Mouse (Mus musculus): ENCODE results near the gene Cntnap1. TPM values are rescaled to one million over a fixed set of nuclear protein-coding genes. Genes with fewer than 3 reads are reported as not detected.

Cntnap1 gene
- polyA plus RNA-seq, 1 experiment from 2014 or later, result 0.39 TPM

GRCm38 (mm10) chr11:101186526-101187247 lies 16.4 kb downstream of the Cntnap1 start:
- Histone ChIP-seq H3K36me3 (ENCODE audit: control insufficient read depth, insufficient read depth, low read length) (no peaks in the 10 kb centered on the region), H3K27me3 (replicated peaks; ENCODE audit: control insufficient read depth, insufficient read depth, low read length) (no peaks in the 10 kb centered on the region), H3K4me3 (ENCODE audit: low read depth, low read length) (no peak overlapping the region), H3K9ac (ENCODE audit: low read length) (no peak overlapping the region), H3K4me2 (ENCODE audit: low read length) (no peak overlapping the region), H3K27ac (ENCODE audit: low read depth, low read length) (no peak overlapping the region), H3K4me1 (ENCODE audit: control insufficient read depth, insufficient read depth, low read length) (peaks cover 3% of the 10 kb centered on the region), H3K9me3 (replicated peaks; ENCODE audit: control insufficient read depth, low read length) (no peaks in the 10 kb centered on the region)
- DNase-seq (ENCODE audit: low spot score), result no peak
- no peak for ATAC-seq
- 86% methylated on average over 27 of the region's 27 CpGs for WGBS

GRCm38 (mm10) chr11:101187541-101187940 lies 17.2 kb downstream of the Cntnap1 start:
- no peak for ATAC-seq
- 93% methylated on average over 5 of the region's 5 CpGs for WGBS
- H3K4me2 ChIP-seq (ENCODE audit: low read length), result no peak overlapping the region
- no peak for DNase-seq (ENCODE audit: low spot score)
- H3K4me1 ChIP-seq (ENCODE audit: control insufficient read depth, insufficient read depth, low read length), result peaks cover 3% of the 10 kb centered on the region
- no peaks in the 10 kb centered on the region for H3K9me3 ChIP-seq (replicated peaks; ENCODE audit: control insufficient read depth, low read length)
- no peaks in the 10 kb centered on the region for H3K27me3 ChIP-seq (replicated peaks; ENCODE audit: control insufficient read depth, insufficient read depth, low read length)
- no peak overlapping the region for H3K4me3 ChIP-seq (ENCODE audit: low read depth, low read length)
- H3K27ac ChIP-seq (ENCODE audit: low read depth, low read length), result no peak overlapping the region
- no peak overlapping the region for H3K9ac ChIP-seq (ENCODE audit: low read length)
- H3K36me3 ChIP-seq (ENCODE audit: control insufficient read depth, insufficient read depth, low read length), result no peaks in the 10 kb centered on the region

- peaks cover 3% of the 10 kb centered on the region for H3K4me1 ChIP-seq (ENCODE audit: control insufficient read depth, insufficient read depth, low read length)
- no peaks in the 10 kb centered on the region for H3K27me3 ChIP-seq (replicated peaks; ENCODE audit: control insufficient read depth, insufficient read depth, low read length)
- no peaks in the 10 kb centered on the region for H3K36me3 ChIP-seq (ENCODE audit: control insufficient read depth, insufficient read depth, low read length)
- ATAC-seq (no peak), DNase-seq (ENCODE audit: low spot score) (no peak)
- no peak overlapping the region for H3K4me3 ChIP-seq (ENCODE audit: low read depth, low read length)
- no peak overlapping the region for H3K4me2 ChIP-seq (ENCODE audit: low read length)
- H3K9me3 ChIP-seq (replicated peaks; ENCODE audit: control insufficient read depth, low read length), result no peaks in the 10 kb centered on the region
- no peak overlapping the region for H3K9ac ChIP-seq (ENCODE audit: low read length)
- WGBS, result 84% methylated on average over 11 of the region's 11 CpGs
- no peak overlapping the region for H3K27ac ChIP-seq (ENCODE audit: low read depth, low read length)
Observed at GRCm38 (mm10) chr11:101188166-101188805, 18.0 kb downstream of the Cntnap1 start.

GRCm38 (mm10) chr11:101189495-101190180 lies 19.3 kb downstream of the Cntnap1 start:
- no peak overlapping the region for H3K4me2 ChIP-seq (ENCODE audit: low read length)

GRCm38 (mm10) chr11:101190181-101190912 lies 20.0 kb downstream of the Cntnap1 start:
- 54% methylated on average over 8 of the region's 8 CpGs for WGBS
- Histone ChIP-seq H3K4me1 (ENCODE audit: control insufficient read depth, insufficient read depth, low read length) (peaks cover 3% of the 10 kb centered on the region), H3K27ac (ENCODE audit: low read depth, low read length) (peak overlapping the region; percentile 71), H3K27me3 (replicated peaks; ENCODE audit: control insufficient read depth, insufficient read depth, low read length) (no peaks in the 10 kb centered on the region), H3K9ac (ENCODE audit: low read length) (peak overlapping the region; percentile 21; the same call in 1 of the 2 replicates), H3K4me2 (ENCODE audit: low read length) (no peak overlapping the region), H3K4me3 (ENCODE audit: low read depth, low read length) (no peak overlapping the region), H3K9me3 (replicated peaks; ENCODE audit: control insufficient read depth, low read length) (no peaks in the 10 kb centered on the region), H3K36me3 (ENCODE audit: control insufficient read depth, insufficient read depth, low read length) (peaks cover 9% of the 10 kb centered on the region)
- no peak for DNase-seq (ENCODE audit: low spot score)
- ATAC-seq, result peak; percentile 46; the same call in 1 of the 2 replicates

More at GRCm38 (mm10) chr11:101189495-101190180, 19.3 kb downstream of the Cntnap1 start:
- H3K27ac ChIP-seq (ENCODE audit: low read depth, low read length), result peak overlapping the region; percentile 71
- H3K27me3 ChIP-seq (replicated peaks; ENCODE audit: control insufficient read depth, insufficient read depth, low read length), result no peaks in the 10 kb centered on the region
- H3K36me3 ChIP-seq (ENCODE audit: control insufficient read depth, insufficient read depth, low read length), result peaks cover 4% of the 10 kb centered on the region; the same call in 1 of the 2 replicates
- DNase-seq (ENCODE audit: low spot score), result peak; percentile 81
- peak; percentile 72 for ATAC-seq
- H3K4me1 ChIP-seq (ENCODE audit: control insufficient read depth, insufficient read depth, low read length), result peaks cover 3% of the 10 kb centered on the region
- H3K9me3 ChIP-seq (replicated peaks; ENCODE audit: control insufficient read depth, low read length), result no peaks in the 10 kb centered on the region
- H3K9ac ChIP-seq (ENCODE audit: low read length), result no peak overlapping the region; the same call in 1 of the 2 replicates
- 20% methylated on average over 6 of the region's 6 CpGs for WGBS
- no peak overlapping the region for H3K4me3 ChIP-seq (ENCODE audit: low read depth, low read length)

- Histone ChIP-seq H3K4me2 (ENCODE audit: low read length) (no peak overlapping the region), H3K27me3 (replicated peaks; ENCODE audit: control insufficient read depth, insufficient read depth, low read length) (no peaks in the 10 kb centered on the region), H3K36me3 (ENCODE audit: control insufficient read depth, insufficient read depth, low read length) (peaks cover 9% of the 10 kb centered on the region), H3K9ac (ENCODE audit: low read length) (no peak overlapping the region), H3K4me1 (ENCODE audit: control insufficient read depth, insufficient read depth, low read length) (peaks cover 3% of the 10 kb centered on the region), H3K27ac (ENCODE audit: low read depth, low read length) (no peak overlapping the region), H3K4me3 (ENCODE audit: low read depth, low read length) (no peak overlapping the region), H3K9me3 (replicated peaks; ENCODE audit: control insufficient read depth, low read length) (no peaks in the 10 kb centered on the region)
- 56% methylated on average over 17 of the region's 17 CpGs for WGBS
- ATAC-seq (no peak), DNase-seq (ENCODE audit: low spot score) (no peak)
Observed at GRCm38 (mm10) chr11:101190913-101191907, 20.9 kb downstream of the Cntnap1 start.

- Histone ChIP-seq H3K27me3 (replicated peaks; ENCODE audit: control insufficient read depth, insufficient read depth, low read length) (no peaks in the 10 kb centered on the region), H3K9ac (ENCODE audit: low read length) (no peak overlapping the region), H3K4me2 (ENCODE audit: low read length) (no peak overlapping the region), H3K27ac (ENCODE audit: low read depth, low read length) (no peak overlapping the region), H3K9me3 (replicated peaks; ENCODE audit: control insufficient read depth, low read length) (no peaks in the 10 kb centered on the region), H3K4me1 (ENCODE audit: control insufficient read depth, insufficient read depth, low read length) (peaks cover 3% of the 10 kb centered on the region), H3K4me3 (ENCODE audit: low read depth, low read length) (no peak overlapping the region), H3K36me3 (ENCODE audit: control insufficient read depth, insufficient read depth, low read length) (peaks cover 14% of the 10 kb centered on the region)
- ATAC-seq, result no peak
- 79% methylated on average over 4 of the region's 4 CpGs for WGBS
- DNase-seq (ENCODE audit: low spot score), result no peak
Observed at GRCm38 (mm10) chr11:101191919-101192470, 21.7 kb downstream of the Cntnap1 start.
